In the genomic region with DNA sequence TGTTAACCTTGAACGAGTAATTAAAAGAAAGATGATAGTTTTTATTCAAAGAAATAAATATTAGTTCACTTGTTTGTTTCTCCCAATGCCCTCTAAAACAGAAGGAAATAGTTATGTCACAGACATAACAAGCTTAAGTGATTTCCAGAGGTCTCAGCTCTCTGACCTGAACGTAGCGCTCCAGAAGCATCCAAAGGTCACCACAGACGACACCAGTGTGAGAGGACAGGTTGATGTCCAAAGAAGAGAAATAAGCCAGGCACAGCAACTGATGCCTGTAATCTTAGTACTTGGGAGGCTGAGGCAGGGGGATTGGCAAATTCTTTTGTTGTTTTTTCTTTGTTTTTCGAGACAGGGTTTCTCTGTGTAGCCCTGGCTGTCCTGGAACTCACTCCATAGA, we compare ENCODE assay signal across 18 mouse cellular contexts.
"Had no signal": no experiment of that assay in that cellular context is flagged by ENCODE, and none has a peak within 500 bp of the region (broad histone marks: within the 10 kb centered on the region; RNA-seq: fewer than 3 reads in every experiment).

No protein-coding gene starts in this region.

- H3K9me3 ChIP-seq: midbrain, embryonic 10.5 days; midbrain, embryonic 12.5 days; neural tube, embryonic 13.5 days; neural tube, embryonic 15.5 days had no signal

- H3K4me3 ChIP-seq: midbrain, embryonic 10.5 days; midbrain, embryonic 12.5 days; myocyte; neural tube, embryonic 13.5 days; neural tube, embryonic 15.5 days had no signal

- H3K9ac ChIP-seq: lung, embryonic 14.5 days; midbrain, embryonic 12.5 days; neural tube, embryonic 13.5 days; neural tube, embryonic 15.5 days had no signal

- H3K36me3 ChIP-seq: midbrain, embryonic 10.5 days; midbrain, embryonic 12.5 days had no signal

- H3K27me3 ChIP-seq: neural tube, embryonic 13.5 days; neural tube, embryonic 15.5 days had no signal

- H3K27ac ChIP-seq: midbrain, embryonic 10.5 days; midbrain, embryonic 12.5 days; neural tube, embryonic 13.5 days; neural tube, embryonic 15.5 days had no signal

- H3K4me2 ChIP-seq: lung, embryonic 14.5 days; midbrain, embryonic 12.5 days; neural tube, embryonic 13.5 days; neural tube, embryonic 15.5 days had no signal

- ATAC-seq: midbrain, embryonic 16.5 days had no signal

- DNase-seq: lung, embryonic 14.5 days; lung, postnatal 10 days; lung, postnatal 4 days; midbrain, embryonic 14.5 days; retina, postnatal 1 day; right cerebral cortex, adult 18-20 months; right cerebral cortex, postnatal 25 days; right cerebral cortex, postnatal 4 days; spleen, adult 18-20 months; thymus, adult 18-20 months; thymus, postnatal 14 days; thymus, postnatal 36 days had no signal
